Mouse (Mus musculus): ENCODE measurements at regions not wholly inside any gene's neighbourhood (a gene's known extent, or its start where the extent isn't known, plus 50 kb on each side); places are given as distances from the start of the nearest gene placed in this dataset.
A peak's percentile ranks its signal among the peaks of the same experiment; 100 is the strongest.

GRCm38 (mm10) chr2:103893805-103894204, 64.0 kb upstream of the Lmo2 start:
- DNase-seq, result no peak

- peak; percentile 11 for DNase-seq
Measured at GRCm38 (mm10) chr2:103894981-103895676, 62.7 kb upstream of the Lmo2 start.

- no peak for DNase-seq
Measured at GRCm38 (mm10) chr2:103896160-103896559, 61.6 kb upstream of the Lmo2 start.

GRCm38 (mm10) chr2:103896814-103897213, 61.0 kb upstream of the Lmo2 start:
- no peak for DNase-seq

- DNase-seq, result no peak
Measured at GRCm38 (mm10) chr2:103899713-103900112, 58.1 kb upstream of the Lmo2 start.

GRCm38 (mm10) chr2:103900384-103900783, 57.4 kb upstream of the Lmo2 start:
- peak; percentile 48 for DNase-seq

- peak; percentile 62 for DNase-seq
Measured at GRCm38 (mm10) chr2:103901457-103901856, 56.3 kb upstream of the Lmo2 start.

GRCm38 (mm10) chr2:103902777-103903176, 55.0 kb upstream of the Lmo2 start:
- DNase-seq, result no peak

GRCm38 (mm10) chr2:103905681-103906080, 52.1 kb upstream of the Lmo2 start:
- no peak for DNase-seq

- no peak for DNase-seq
Measured at GRCm38 (mm10) chr2:103906581-103907184, 51.1 kb upstream of the Lmo2 start.
